Mouse (Mus musculus) hindbrain, embryonic 10.5 days (tissue): ENCODE measurements at regions not wholly inside any gene's neighbourhood (a gene's known extent, or its start where the extent isn't known, plus 50 kb on each side); places are given as distances from the start of the nearest gene placed in this dataset.

Source experiments
- DNase-seq: peaks from one replicate; pipeline ENCODE4 v3.0.0-alpha.2; 2017; ENCODE audit warnings: low spot score
- H3K27ac ChIP-seq: fragments of 300-500 bp; sonication (generic); 2 replicates; pipeline ENCODE4 v1.5.1; 2016; ENCODE audit warnings: mild to moderate bottlenecking, moderate library complexity
- H3K27me3 ChIP-seq: fragments of 300-500 bp; sonication (generic); 2 replicates; pipeline ENCODE4 v1.6.1; 2016; ENCODE audit warnings: mild to moderate bottlenecking; ENCODE audit not compliant: poor library complexity, insufficient read depth, severe bottlenecking
- H3K36me3 ChIP-seq: fragments of 300-500 bp; sonication (generic); 2 replicates; pipeline ENCODE4 v1.6.1; 2016; ENCODE audit warnings: mild to moderate bottlenecking, moderate library complexity
- H3K4me1 ChIP-seq: fragments of 300-500 bp; sonication (generic); replicated peaks from 2 replicates; pipeline ENCODE4 v1.6.1; 2016; ENCODE audit warnings: mild to moderate bottlenecking
- H3K4me3 ChIP-seq: fragments of 300-500 bp; sonication (generic); 2 replicates; pipeline ENCODE4 v1.5.1; 2016; ENCODE audit warnings: mild to moderate bottlenecking, moderate library complexity
- H3K9me3 ChIP-seq: fragments of 300-500 bp; sonication (generic); 2 replicates; pipeline ENCODE4 v1.6.1; 2016; ENCODE audit warnings: mild to moderate bottlenecking, moderate library complexity
- WGBS: fragments of 180-500 bp; shearing (Covaris S2); methylation state at CpG from one replicate; pipeline ENCODE4 v1.1.7; 2016; 5-methylcytosine and 5-hydroxymethylcytosine counted together

- H3K4me1 ChIP-seq = peaks cover 5% of the 10 kb centered on the region; the same call in 1 of the 2 replicates
- H3K9me3 ChIP-seq = no peaks in the 10 kb centered on the region
- DNase-seq = no peak
- no peak overlapping the region for H3K27ac ChIP-seq
- no peak overlapping the region for H3K4me3 ChIP-seq
- H3K36me3 ChIP-seq = no peaks in the 10 kb centered on the region
- H3K27me3 ChIP-seq = no peaks in the 10 kb centered on the region
Measured at GRCm38 (mm10) chr10:84144344-84144687, 296.1 kb downstream of the Nuak1 start.

- WGBS = 85% methylated on average over 2 of the region's 2 CpGs
- Histone ChIP-seq H3K27me3 (no peaks in the 10 kb centered on the region), H3K4me3 (no peak overlapping the region), H3K9me3 (no peaks in the 10 kb centered on the region), H3K36me3 (no peaks in the 10 kb centered on the region), H3K27ac (no peak overlapping the region), H3K4me1 (peaks cover 5% of the 10 kb centered on the region; the same call in 1 of the 2 replicates)
- no peak for DNase-seq
Measured at GRCm38 (mm10) chr10:84147305-84147984, 293.0 kb downstream of the Nuak1 start.

- H3K4me3 ChIP-seq = no peak overlapping the region
- WGBS = 79% methylated on average over 4 of the region's 4 CpGs
Measured at GRCm38 (mm10) chr10:84163752-84164151, 276.6 kb downstream of the Nuak1 start.

GRCm38 (mm10) chr10:84165832-84166567 is 274.4 kb downstream of the Nuak1 start:
- no peak for DNase-seq
- H3K9me3 ChIP-seq = no peaks in the 10 kb centered on the region
- H3K27ac ChIP-seq = no peak overlapping the region
- 83% methylated on average over 10 of the region's 10 CpGs for WGBS
- no peak overlapping the region for H3K4me3 ChIP-seq
- 0 out of 2 replicates have a peak, but pooled peaks cover 5% of the 10 kb centered on the region for H3K27me3 ChIP-seq
- H3K4me1 ChIP-seq = peaks cover 15% of the 10 kb centered on the region; the same call in 1 of the 2 replicates
- no peaks in the 10 kb centered on the region for H3K36me3 ChIP-seq

More at GRCm38 (mm10) chr10:84163752-84164151, 276.6 kb downstream of the Nuak1 start:
- Histone ChIP-seq H3K4me1 (peaks cover 15% of the 10 kb centered on the region; the same call in 1 of the 2 replicates), H3K27me3 (0 out of 2 replicates have a peak, but pooled peaks cover 5% of the 10 kb centered on the region), H3K36me3 (no peaks in the 10 kb centered on the region), H3K27ac (no peak overlapping the region), H3K9me3 (no peaks in the 10 kb centered on the region)
- no peak for DNase-seq

- Histone ChIP-seq H3K9me3 (no peaks in the 10 kb centered on the region), H3K27ac (no peak overlapping the region), H3K27me3 (0 out of 2 replicates have a peak, but pooled peaks cover 5% of the 10 kb centered on the region), H3K36me3 (no peaks in the 10 kb centered on the region), H3K4me1 (peaks cover 15% of the 10 kb centered on the region; the same call in 1 of the 2 replicates), H3K4me3 (no peak overlapping the region)
- 70% methylated on average over 3 of the region's 3 CpGs for WGBS
- no peak for DNase-seq
Measured at GRCm38 (mm10) chr10:84166568-84166905, 273.9 kb downstream of the Nuak1 start.

- DNase-seq = peak; percentile 43
- no peak overlapping the region for H3K4me3 ChIP-seq
- H3K4me1 ChIP-seq = peaks cover 24% of the 10 kb centered on the region
- 52% methylated on average over 4 of the region's 4 CpGs for WGBS
- H3K36me3 ChIP-seq = no peaks in the 10 kb centered on the region
- H3K27ac ChIP-seq = 0 out of 2 replicates have a peak overlapping the region, but pooled peaks have one; percentile 4
- H3K9me3 ChIP-seq = no peaks in the 10 kb centered on the region
- no peaks in the 10 kb centered on the region for H3K27me3 ChIP-seq
Measured at GRCm38 (mm10) chr10:84172828-84173321, 267.5 kb downstream of the Nuak1 start.

- H3K4me3 ChIP-seq = no peak overlapping the region
- H3K9me3 ChIP-seq = no peaks in the 10 kb centered on the region
- peaks cover 12% of the 10 kb centered on the region for H3K4me1 ChIP-seq
- 78% methylated on average over 2 of the region's 2 CpGs for WGBS
- H3K27ac ChIP-seq = no peak overlapping the region
- no peak for DNase-seq
- no peaks in the 10 kb centered on the region for H3K36me3 ChIP-seq
- H3K27me3 ChIP-seq = no peaks in the 10 kb centered on the region
Measured at GRCm38 (mm10) chr10:84183239-84183638, 257.2 kb downstream of the Nuak1 start.

- Histone ChIP-seq H3K9me3 (no peaks in the 10 kb centered on the region), H3K4me3 (no peak overlapping the region), H3K36me3 (no peaks in the 10 kb centered on the region), H3K27ac (peak overlapping the region; percentile 29; the same call in 1 of the 2 replicates), H3K27me3 (no peaks in the 10 kb centered on the region), H3K4me1 (peaks cover 12% of the 10 kb centered on the region)
- WGBS = 16% methylated on average over 2 of the region's 2 CpGs
- no peak for DNase-seq
Measured at GRCm38 (mm10) chr10:84186466-84186865, 253.9 kb downstream of the Nuak1 start.

- H3K27me3 ChIP-seq = no peaks in the 10 kb centered on the region
- WGBS = 82% methylated on average over 2 of the region's 2 CpGs
- DNase-seq = no peak
- H3K4me3 ChIP-seq = no peak overlapping the region
- no peak overlapping the region for H3K27ac ChIP-seq
- H3K4me1 ChIP-seq = 0 out of 2 replicates have a peak, but pooled peaks cover 5% of the 10 kb centered on the region
- H3K36me3 ChIP-seq = no peaks in the 10 kb centered on the region
- H3K9me3 ChIP-seq = no peaks in the 10 kb centered on the region
Measured at GRCm38 (mm10) chr10:84199035-84199434, 241.4 kb downstream of the Nuak1 start.

- Histone ChIP-seq H3K4me1 (0 out of 2 replicates have a peak, but pooled peaks cover 5% of the 10 kb centered on the region), H3K27me3 (no peaks in the 10 kb centered on the region), H3K9me3 (no peaks in the 10 kb centered on the region), H3K4me3 (no peak overlapping the region), H3K36me3 (no peaks in the 10 kb centered on the region), H3K27ac (no peak overlapping the region)
- DNase-seq = no peak
- WGBS = 53% methylated on average over 3 of the region's 3 CpGs
Measured at GRCm38 (mm10) chr10:84201785-84202184, 238.6 kb downstream of the Nuak1 start.

GRCm38 (mm10) chr10:84212096-84212785 is 228.2 kb downstream of the Nuak1 start:
- no peaks in the 10 kb centered on the region for H3K27me3 ChIP-seq
- no peak overlapping the region for H3K27ac ChIP-seq
- H3K4me1 ChIP-seq = no peaks in the 10 kb centered on the region
- WGBS = 71% methylated on average over 5 of the region's 5 CpGs
- H3K9me3 ChIP-seq = peaks cover 10% of the 10 kb centered on the region
- no peaks in the 10 kb centered on the region for H3K36me3 ChIP-seq
- H3K4me3 ChIP-seq = no peak overlapping the region
- DNase-seq = peak; percentile 4

- Histone ChIP-seq H3K27me3 (no peaks in the 10 kb centered on the region), H3K9me3 (no peaks in the 10 kb centered on the region), H3K4me3 (no peak overlapping the region), H3K36me3 (no peaks in the 10 kb centered on the region), H3K27ac (no peak overlapping the region), H3K4me1 (no peaks in the 10 kb centered on the region)
- DNase-seq = no peak
Measured at GRCm38 (mm10) chr10:84214812-84215211, 225.6 kb downstream of the Nuak1 start.
